Mouse (Mus musculus): ENCODE measurements around the gene Dlgap5.

DNA sequence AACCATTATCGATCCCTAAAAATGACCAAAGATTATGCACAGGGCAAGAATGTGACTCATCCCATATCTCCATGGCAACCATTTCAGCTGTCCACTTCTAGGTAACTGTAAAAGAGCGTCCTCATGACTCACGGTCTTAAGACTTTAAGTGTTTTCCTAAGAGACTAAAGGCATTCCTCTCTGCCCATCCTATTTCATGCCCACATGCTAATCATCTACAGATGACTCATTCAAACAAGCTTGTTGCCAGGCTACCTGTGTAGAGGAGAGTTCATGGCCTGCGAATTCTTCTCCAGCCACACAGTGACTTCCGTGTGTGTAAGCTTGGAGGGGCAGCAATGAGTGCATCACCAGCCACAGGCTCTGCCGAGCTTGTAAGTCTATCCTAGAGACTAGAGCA lies 46.5 kb downstream of the Dlgap5 start:
- no peak for TF ChIP-seq ETS1 (conservative IDR thresholded peaks at IDR 0.05; ENCODE audit: low read depth, low read length)
- TF ChIP-seq ZKSCAN1 (IDR thresholded peaks at IDR 0.05; ENCODE audit: borderline replicate concordance, low read depth, low read length): no peak
- TF ChIP-seq MAFK (IDR thresholded peaks at IDR 0.05; ENCODE audit: insufficient replicate concordance, low read length): no peak
- TF ChIP-seq POLR2A (IDR thresholded peaks at IDR 0.05; ENCODE audit: low read depth, low read length): no peak
- TF ChIP-seq EP300 (IDR thresholded peaks at IDR 0.05; ENCODE audit: low read length): no peak

All from CH12.LX (cell line).